Mouse (Mus musculus) stomach, embryonic 16.5 days (tissue): ENCODE results near the gene Gm8369. TPM values are rescaled to one million over a fixed set of nuclear protein-coding genes. Genes with fewer than 3 reads are reported as not detected.
"Not testable (repeated sequence)": the region's sequence is repeated elsewhere in the genome, so short reads cannot be mapped to it uniquely, and the experiment has no call there.

Source experiments
- ATAC-seq: fragments of 200-750 bp; cut with Nextera tagmentation; 2 replicates; pipeline ENCODE4 v1.8.0; 2017; ENCODE audit warnings: moderate number of reproducible peaks, moderate TSS enrichment; ENCODE audit not compliant: insufficient read depth, low FRiP score
- H3K27ac ChIP-seq: fragments of 300-500 bp; sonication (generic); 2 replicates; pipeline ENCODE4 v1.5.1; 2014; ENCODE audit warnings: low read length
- H3K27me3 ChIP-seq: fragments of 300-500 bp; sonication (generic); 2 replicates; pipeline ENCODE4 v1.6.1; 2014; ENCODE audit warnings: low read length, control low read depth, mixed read lengths; ENCODE audit not compliant: control insufficient read depth, insufficient read depth
- H3K36me3 ChIP-seq: fragments of 300-500 bp; sonication (generic); 2 replicates; pipeline ENCODE4 v1.6.1; 2014; ENCODE audit warnings: low read length; ENCODE audit not compliant: control insufficient read depth, insufficient read depth
- H3K4me1 ChIP-seq: fragments of 300-500 bp; sonication (generic); 2 replicates; pipeline ENCODE4 v1.6.1; 2014; ENCODE audit warnings: low read length, control low read depth, mixed read lengths; ENCODE audit not compliant: control insufficient read depth, insufficient read depth
- H3K4me2 ChIP-seq: fragments of 300-500 bp; sonication (generic); 2 replicates; pipeline ENCODE4 v1.6.1; 2014; ENCODE audit warnings: low read depth, low read length, mixed read lengths
- H3K4me3 ChIP-seq: fragments of 300-500 bp; sonication (generic); replicated peaks from 2 replicates; pipeline ENCODE4 v1.5.1; 2014; ENCODE audit warnings: mild to moderate bottlenecking, low read length
- H3K9ac ChIP-seq: fragments of 300-500 bp; sonication (generic); 2 replicates; pipeline ENCODE4 v1.6.1; 2014; ENCODE audit warnings: low read length
- H3K9me3 ChIP-seq: fragments of 300-500 bp; sonication (generic); replicated peaks from 2 replicates; pipeline ENCODE4 v1.6.1; 2016; ENCODE audit warnings: low read length, control low read depth; ENCODE audit not compliant: control insufficient read depth
- WGBS: fragments of 180-500 bp; shearing (Covaris S2); extraction: QIAGEN DNeasy Blood & Tissue Kit; methylation state at CpG from one replicate; pipeline ENCODE4 v1.1.7; 2014; 5-methylcytosine and 5-hydroxymethylcytosine counted together
- polyA plus RNA-seq: library from polyadenylated mRNA; unstranded; fragments of >200 nt; fragmentation: Nextera tagmentation; extraction: Ambion mirVana; gene quantifications from 2 replicates; pipeline ENCODE4 v1.2.1, GENCODE M21; 2015

The Gm8369 gene
- polyA plus RNA-seq, 1 experiment from 2014 or later = 0.17 TPM

- H3K4me2 ChIP-seq, H3K9ac ChIP-seq, H3K27me3 ChIP-seq, H3K36me3 ChIP-seq, H3K9me3 ChIP-seq, H3K27ac ChIP-seq, H3K4me3 ChIP-seq, H3K4me1 ChIP-seq, ATAC-seq: not testable (repeated sequence)
- 85% methylated on average over 1 of the region's 1 CpGs for WGBS
Observed at GRCm38 (mm10) chr19:11497300-11497699, 11.6 kb downstream of the Gm8369 start.

GRCm38 (mm10) chr19:11500796-11501195 lies 15.1 kb downstream of the Gm8369 start:
- ATAC-seq = no peak
- H3K4me2 ChIP-seq = no peak overlapping the region
- H3K9me3 ChIP-seq = no peaks in the 10 kb centered on the region
- no peaks in the 10 kb centered on the region for H3K36me3 ChIP-seq
- 82% methylated on average over 1 of the region's 1 CpGs for WGBS
- no peak overlapping the region for H3K27ac ChIP-seq
- no peaks in the 10 kb centered on the region for H3K4me1 ChIP-seq
- no peak overlapping the region for H3K9ac ChIP-seq
- no peak overlapping the region for H3K4me3 ChIP-seq
- H3K27me3 ChIP-seq = no peaks in the 10 kb centered on the region

DNA sequence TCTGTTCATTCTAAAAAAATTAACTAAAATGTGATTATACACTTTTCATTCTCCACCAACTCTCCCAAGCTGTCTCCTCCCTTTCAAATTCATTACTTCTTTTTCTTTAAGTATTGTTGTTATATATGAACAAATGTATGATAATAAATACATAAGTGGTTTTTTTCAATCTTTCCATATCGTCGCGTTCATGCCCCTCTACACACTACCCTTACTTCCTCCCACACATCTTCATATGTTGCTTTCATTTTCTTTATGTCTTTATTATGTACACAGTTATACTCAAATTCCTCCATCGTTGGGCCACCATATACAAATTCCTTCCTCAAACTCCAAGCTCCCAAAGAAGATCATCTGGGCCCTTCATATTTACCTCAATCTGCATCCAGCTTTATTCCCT lies 15.6 kb downstream of the Gm8369 start:
- no peaks in the 10 kb centered on the region for H3K36me3 ChIP-seq
- no peak overlapping the region for H3K9ac ChIP-seq
- no peaks in the 10 kb centered on the region for H3K4me1 ChIP-seq
- H3K27me3 ChIP-seq = no peaks in the 10 kb centered on the region
- no peak overlapping the region for H3K4me2 ChIP-seq
- no peak overlapping the region for H3K27ac ChIP-seq
- ATAC-seq = no peak
- no peaks in the 10 kb centered on the region for H3K9me3 ChIP-seq
- WGBS = 84% methylated on average over 4 of the region's 4 CpGs
- no peak overlapping the region for H3K4me3 ChIP-seq

DNA sequence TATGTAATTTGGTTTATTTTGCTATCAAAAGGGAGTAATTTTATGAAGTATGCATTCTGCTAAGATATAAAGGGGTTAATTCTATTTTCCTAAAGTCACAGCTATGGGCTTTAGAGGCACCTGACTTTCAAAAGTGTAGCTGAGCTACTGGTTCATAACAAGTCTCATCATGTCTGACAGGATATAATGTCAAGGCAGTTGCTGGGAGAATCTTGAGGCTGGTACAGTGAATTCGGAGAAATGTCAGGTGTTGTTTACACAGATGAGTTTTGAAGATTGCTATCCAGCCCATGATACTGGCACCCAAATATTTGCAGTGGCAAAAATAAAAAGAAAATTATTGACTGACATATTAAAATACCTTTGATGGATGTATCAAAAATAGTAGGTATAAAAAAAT lies 19.1 kb downstream of the Gm8369 start:
- H3K9ac ChIP-seq = no peak overlapping the region
- no peaks in the 10 kb centered on the region for H3K27me3 ChIP-seq
- no peak for ATAC-seq
- H3K4me1 ChIP-seq = no peaks in the 10 kb centered on the region
- no peaks in the 10 kb centered on the region for H3K9me3 ChIP-seq
- WGBS = 63% methylated on average over 1 of the region's 1 CpGs
- H3K4me2 ChIP-seq = no peak overlapping the region
- no peak overlapping the region for H3K4me3 ChIP-seq
- no peaks in the 10 kb centered on the region for H3K36me3 ChIP-seq
- no peak overlapping the region for H3K27ac ChIP-seq

DNA sequence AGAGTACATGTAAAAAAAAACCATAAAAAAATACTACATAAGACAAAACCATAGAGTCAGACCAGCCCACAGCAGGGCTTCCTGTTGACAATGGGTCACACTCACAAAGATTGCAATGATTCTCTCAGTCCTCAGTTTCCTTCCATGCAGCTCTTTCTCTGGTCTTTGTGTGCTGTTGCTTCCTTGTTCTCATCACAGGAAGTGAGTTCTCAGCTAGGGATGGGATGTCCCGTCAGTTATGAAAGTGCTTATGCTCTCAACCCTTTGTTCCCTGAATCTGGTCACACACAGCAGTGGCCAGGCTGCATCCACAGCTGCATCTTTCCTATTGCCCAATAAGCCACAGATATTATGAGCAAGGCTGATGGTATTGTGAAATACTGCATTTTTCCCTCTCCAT lies 27.7 kb downstream of the Gm8369 start:
- no peaks in the 10 kb centered on the region for H3K36me3 ChIP-seq
- no peaks in the 10 kb centered on the region for H3K4me1 ChIP-seq
- H3K27me3 ChIP-seq = no peaks in the 10 kb centered on the region
- ATAC-seq = no peak
- no peak overlapping the region for H3K9ac ChIP-seq
- H3K4me2 ChIP-seq = no peak overlapping the region
- no peaks in the 10 kb centered on the region for H3K9me3 ChIP-seq
- H3K27ac ChIP-seq = no peak overlapping the region
- no peak overlapping the region for H3K4me3 ChIP-seq
- 61% methylated on average over 1 of the region's 1 CpGs for WGBS

GRCm38 (mm10) chr19:11516246-11516645 lies 30.5 kb downstream of the Gm8369 start, which contains the start of gene Ms4a6b:
TSS of gene Ms4a6b (plus strand) at chr19:11516512.
- Histone ChIP-seq H3K4me2 (no peak within 1 kb of the TSS), H3K4me1 (no peaks in the 10 kb centered on the region), H3K9ac (no peak within 1 kb of the TSS), H3K36me3 (no peaks in the 10 kb centered on the region), H3K4me3 (no peak within 1 kb of the TSS), H3K9me3 (no peaks in the 10 kb centered on the region), H3K27me3 (no peaks in the 10 kb centered on the region), H3K27ac (peak within 1 kb of the TSS; percentile 10; the same call in 1 of the 2 replicates)
- ATAC-seq = no peak

DNA sequence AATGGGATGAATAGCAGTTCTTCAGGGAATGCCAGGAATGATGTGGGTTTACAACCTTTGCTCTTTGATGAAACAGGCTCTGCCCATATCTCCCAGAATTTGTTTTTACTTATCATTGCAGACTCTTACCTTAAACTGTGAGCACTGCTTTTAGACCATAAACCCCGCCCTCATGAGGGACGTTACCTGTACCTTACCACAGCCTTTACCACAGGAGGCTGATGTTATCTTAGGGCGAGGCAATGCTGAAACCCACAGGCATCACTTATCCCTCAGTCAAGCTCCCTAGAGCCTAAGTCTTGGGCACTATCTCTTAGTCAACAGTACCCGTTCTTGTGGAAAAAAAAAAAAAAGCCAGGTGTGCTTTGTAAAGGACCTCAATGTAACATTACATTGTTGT lies 31.1 kb downstream of the Gm8369 start:
- peak overlapping the region; percentile 10; the same call in 1 of the 2 replicates for H3K27ac ChIP-seq
- H3K4me1 ChIP-seq = no peaks in the 10 kb centered on the region
- H3K9ac ChIP-seq = no peak overlapping the region
- no peak overlapping the region for H3K4me3 ChIP-seq
- H3K9me3 ChIP-seq = no peaks in the 10 kb centered on the region
- no peaks in the 10 kb centered on the region for H3K27me3 ChIP-seq
- no peak overlapping the region for H3K4me2 ChIP-seq
- H3K36me3 ChIP-seq = no peaks in the 10 kb centered on the region
- no peak for ATAC-seq
- 51% methylated on average over 4 of the region's 4 CpGs for WGBS

DNA sequence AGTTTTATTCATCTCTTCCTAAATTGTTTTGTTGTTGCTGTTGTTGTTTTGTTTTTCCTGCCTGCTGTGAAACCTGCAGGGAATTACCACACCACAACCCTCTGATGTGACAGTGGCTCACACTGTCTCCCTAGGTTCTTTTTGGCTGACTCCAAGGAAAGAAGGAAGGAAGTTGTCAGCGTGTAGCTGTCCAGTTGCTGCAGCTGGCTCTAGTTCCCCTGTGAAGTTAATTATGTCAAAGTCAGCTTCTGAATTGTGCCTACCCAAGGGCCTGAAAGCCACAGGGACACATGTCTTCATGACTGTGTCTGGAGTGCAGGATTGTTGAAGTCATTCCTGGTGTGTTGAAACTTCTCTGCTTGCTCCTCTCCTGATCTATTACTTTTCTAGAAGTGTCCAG lies 31.6 kb downstream of the Gm8369 start:
- H3K9me3 ChIP-seq, H3K9ac ChIP-seq, H3K27me3 ChIP-seq, H3K4me1 ChIP-seq, H3K36me3 ChIP-seq, ATAC-seq, H3K27ac ChIP-seq, H3K4me2 ChIP-seq, H3K4me3 ChIP-seq: not testable (repeated sequence)
- 27% methylated on average over 1 of the region's 1 CpGs for WGBS

DNA sequence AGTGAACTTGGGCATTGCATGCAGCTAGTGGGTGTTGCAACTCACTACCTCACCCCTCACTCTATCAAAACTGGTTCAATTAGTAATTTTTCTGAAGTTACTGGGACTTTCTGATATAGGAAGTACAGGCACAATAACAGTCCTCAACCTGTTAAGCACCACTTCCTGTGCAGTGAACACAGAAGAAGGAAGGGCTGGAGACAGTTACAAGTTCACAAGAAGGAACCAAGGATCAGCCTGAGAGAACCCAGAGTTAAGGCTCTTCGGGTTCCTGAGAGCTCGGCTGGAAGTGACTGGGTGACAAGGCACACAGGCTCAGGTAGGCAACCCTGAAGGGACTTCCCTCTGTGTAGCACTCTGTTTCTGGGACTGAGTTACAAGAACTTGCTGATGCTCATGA lies 32.6 kb downstream of the Gm8369 start:
- H3K4me1 ChIP-seq, H3K36me3 ChIP-seq, H3K9ac ChIP-seq, H3K9me3 ChIP-seq, H3K27ac ChIP-seq, H3K27me3 ChIP-seq, H3K4me3 ChIP-seq, ATAC-seq, H3K4me2 ChIP-seq: not testable (repeated sequence)
- WGBS = 63% methylated on average over 2 of the region's 2 CpGs

GRCm38 (mm10) chr19:11520146-11520545 lies 34.4 kb downstream of the Gm8369 start:
- no peak for ATAC-seq
- Histone ChIP-seq H3K36me3 (no peaks in the 10 kb centered on the region), H3K4me3 (no peak overlapping the region), H3K9me3 (no peaks in the 10 kb centered on the region), H3K27ac (no peak overlapping the region), H3K4me2 (no peak overlapping the region), H3K9ac (no peak overlapping the region), H3K27me3 (no peaks in the 10 kb centered on the region), H3K4me1 (no peaks in the 10 kb centered on the region)
- 85% methylated on average over 3 of the region's 3 CpGs for WGBS
